Mouse (Mus musculus) cortical plate, adult 2 months (tissue): ENCODE results near the gene Tmem123. TPM values are rescaled to one million over a fixed set of nuclear protein-coding genes. Genes with fewer than 3 reads are reported as not detected.

Experiments
- H3K27ac ChIP-seq: fragments of 200-500 bp; 2 replicates; pipeline ENCODE4 v1.5.1; 2012; ENCODE audit warnings: low read length, control low read depth, inconsistent platforms; ENCODE audit not compliant: insufficient read depth
- H3K4me1 ChIP-seq: fragments of 200-500 bp; 2 replicates; pipeline ENCODE4 v1.6.1; 2011; ENCODE audit warnings: low read length; ENCODE audit not compliant: control insufficient read depth, insufficient read depth
- H3K4me3 ChIP-seq: fragments of 200-500 bp; 2 replicates; pipeline ENCODE4 v1.5.1; 2011; ENCODE audit warnings: mild to moderate bottlenecking, low read length, control low read depth; ENCODE audit not compliant: insufficient read depth
- CTCF ChIP-seq: fragments of 200-500 bp; IDR thresholded peaks from 2 replicates; pipeline ENCODE4 v1.5.1; 2011; ENCODE audit warnings: mild to moderate bottlenecking, control low read depth, low read length; ENCODE audit not compliant: insufficient read depth; ENCODE audit errors: extremely low read depth
- POLR2A ChIP-seq: fragments of 200-500 bp; IDR thresholded peaks from 2 replicates; pipeline ENCODE4 v1.6.1; 2011; ENCODE audit warnings: mild to moderate bottlenecking, low read length, control low read depth; ENCODE audit not compliant: insufficient read depth; ENCODE audit errors: extremely low read depth
- polyA plus RNA-seq: library from polyadenylated mRNA; depleted of rRNA; stranded (reverse); fragments of >200 nt; gene quantifications from 2 replicates; pipeline ENCODE4 v1.2.3, GENCODE M21; 2012; rRNA removed

Gene Tmem123
- polyA plus RNA-seq, 1 experiment = 18.1 TPM

DNA sequence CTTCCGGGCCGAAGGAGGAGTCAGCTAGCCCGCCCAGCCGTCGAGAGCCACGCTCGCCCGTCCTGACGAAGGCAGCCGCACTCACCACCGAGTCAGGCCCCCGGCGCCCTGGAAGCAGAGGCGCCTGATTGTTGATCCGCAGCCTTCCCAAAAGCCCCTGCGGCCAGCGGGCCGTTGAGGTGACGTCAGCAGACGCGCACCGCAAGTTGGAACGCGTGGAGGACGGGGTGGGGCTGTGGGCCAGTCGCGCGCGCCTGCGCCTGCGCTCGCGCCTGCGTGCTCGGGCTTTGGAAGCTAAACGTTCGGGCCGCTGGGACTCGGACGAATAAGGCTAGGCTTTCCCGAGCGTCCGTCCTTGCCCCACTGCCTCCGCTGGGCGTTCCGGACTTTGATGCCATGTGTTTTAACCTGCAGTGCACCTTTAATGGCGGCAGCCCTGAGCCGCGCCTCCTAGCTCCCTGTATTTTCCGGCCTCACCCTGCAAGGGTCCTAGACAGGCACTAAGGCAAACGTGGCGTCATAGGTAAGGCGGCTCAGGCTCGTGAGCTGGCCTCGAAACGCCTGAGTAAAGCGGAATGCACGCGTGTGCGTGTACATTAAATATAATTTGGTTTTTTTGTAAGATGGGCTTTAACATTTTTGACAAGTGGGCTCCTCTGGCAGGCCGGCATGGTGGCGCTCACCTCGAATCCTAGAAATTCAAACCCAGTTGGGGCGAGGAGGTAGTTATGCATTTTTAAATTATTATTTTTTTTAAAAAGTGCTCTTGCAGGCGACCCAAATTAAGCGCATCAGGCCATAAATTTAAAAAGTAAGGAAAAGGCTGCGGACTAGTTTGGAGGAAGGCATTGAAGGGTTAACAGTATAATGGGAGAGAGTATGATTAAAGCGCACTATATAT lies 73.3 kb downstream of the Tmem123 start, which contains the start of gene Birc2:
TSS of gene Birc2 (minus strand) at position 160 of the 901 bp plus-strand sequence.
- Histone ChIP-seq H3K27ac (peak within 1 kb of the TSS; percentile 86), H3K4me1 (peaks cover 3% of the 10 kb centered on the region; the same call in 1 of the 2 replicates), H3K4me3 (peak within 1 kb of the TSS; percentile 61)
- TF ChIP-seq POLR2A (peak; percentile 92), CTCF (no peak)

DNA sequence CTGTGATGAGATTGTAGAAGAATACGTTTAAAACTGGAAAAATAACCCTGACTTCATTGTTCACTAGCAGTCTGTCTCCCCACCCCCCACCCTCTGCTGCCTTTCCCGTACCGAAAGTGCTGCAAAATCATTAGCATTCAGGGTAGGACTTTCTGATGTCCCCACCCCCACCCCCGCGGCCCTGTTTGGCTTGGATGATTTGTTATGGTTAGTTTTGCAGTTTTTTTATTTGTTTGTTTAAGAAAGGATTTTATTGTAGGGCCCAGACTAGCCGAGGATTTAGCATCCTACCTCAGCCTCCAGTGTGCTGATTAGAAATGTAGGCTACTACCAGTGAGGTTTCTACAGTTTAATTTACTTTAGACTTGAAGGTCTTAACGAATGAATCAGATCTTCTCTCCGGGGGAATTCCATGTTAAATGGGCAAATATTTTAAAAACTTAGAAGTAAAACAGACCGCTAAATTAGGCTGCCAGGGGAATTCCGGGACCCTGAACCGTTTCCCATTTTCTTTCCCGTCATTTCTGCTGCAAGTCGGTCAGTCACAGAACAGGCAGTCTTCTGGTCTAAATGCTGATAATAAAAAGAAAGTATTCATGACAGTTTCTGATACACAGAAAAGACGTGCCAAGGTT lies 74.1 kb downstream of the Tmem123 start:
- peak overlapping the region; percentile 61 for H3K4me3 ChIP-seq
- no peak for TF ChIP-seq CTCF
- no peak for TF ChIP-seq POLR2A

DNA sequence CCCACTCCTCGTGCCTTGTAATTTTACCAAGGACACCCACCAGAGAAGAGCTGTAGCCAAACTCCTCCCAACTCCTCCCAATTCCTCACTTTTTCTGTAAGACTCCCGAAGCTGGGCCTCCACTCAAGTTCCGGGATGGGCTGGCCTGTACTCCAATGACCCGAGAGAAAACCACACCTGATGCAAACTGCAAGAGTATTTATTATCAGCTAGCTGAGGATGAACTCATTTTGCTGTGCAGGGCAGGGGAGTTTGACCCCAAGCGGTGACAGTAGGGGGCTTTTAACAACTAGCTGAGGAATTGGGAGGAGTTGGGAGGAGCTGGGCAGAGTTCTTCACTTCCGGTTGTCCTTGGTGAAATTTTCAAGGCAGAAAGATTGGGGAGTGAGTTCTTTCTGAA lies 77.4 kb downstream of the Tmem123 start:
- no peak overlapping the region for H3K27ac ChIP-seq
- no peaks in the 10 kb centered on the region for H3K4me1 ChIP-seq
- TF ChIP-seq CTCF (no peak), POLR2A (no peak)
- no peak overlapping the region for H3K4me3 ChIP-seq

More for the DNA sequence above, 74.1 kb downstream of the Tmem123 start:
- Histone ChIP-seq H3K27ac (peak overlapping the region; percentile 80; the same call in 1 of the 2 replicates), H3K4me1 (peaks cover 3% of the 10 kb centered on the region; the same call in 1 of the 2 replicates)

Other genes starting within 250 kb of the Tmem123 start
- not detected in 2 replicates for gene Mmp8, start 205.6 kb upstream of the Tmem123 start, polyA plus RNA-seq
- gene Mmp27, start 192.6 kb upstream of the Tmem123 start, polyA plus RNA-seq = not detected in 2 replicates
- not detected in 2 replicates for gene Mmp20, start 135.8 kb upstream of the Tmem123 start, polyA plus RNA-seq
- gene Mmp7, start 72.0 kb upstream of the Tmem123 start, polyA plus RNA-seq = not detected in 2 replicates
- 25.7 and 27.4 TPM in 2 replicates for gene Birc2, start 73.0 kb downstream of the Tmem123 start, polyA plus RNA-seq
- 1.9 and 2.6 TPM in 2 replicates for gene Birc3, start 109.1 kb downstream of the Tmem123 start, polyA plus RNA-seq
- 12.5 and 13.1 TPM in 2 replicates for gene Yap1, start 240.6 kb downstream of the Tmem123 start, polyA plus RNA-seq